Mouse (Mus musculus) layer of hippocampus, adult 2 months (tissue): ENCODE data around the gene Mybphl. TPM values are rescaled to one million over a fixed set of nuclear protein-coding genes. Genes with fewer than 3 reads are reported as not detected.
A peak's percentile ranks its signal among the peaks of the same experiment; 100 is the strongest.

Experiments
- DNase-seq, 2 experiments: peaks; one replicate each; pipeline ENCODE4 v3.0.0; 2022; ENCODE audit warnings: low spot score in 2 of 2
- H3K27ac ChIP-seq: fragments of 200-600 bp; 2 replicates; pipeline ENCODE4 v1.8.1; 2022
- H3K4me3 ChIP-seq: fragments of 200-600 bp; 2 replicates; pipeline ENCODE4 v1.8.1; 2022; ENCODE audit warnings: mild to moderate bottlenecking
- CTCF ChIP-seq: fragments of 200-600 bp; conservative IDR thresholded peaks from 2 replicates; pipeline ENCODE4 v1.8.1; 2022; ENCODE audit warnings: antibody characterized with exemption, mild to moderate bottlenecking, moderate library complexity
- total RNA-seq, 2 experiments: library from RNA; stranded (reverse); gene quantifications; 2 replicates each; pipeline ENCODE4 v1.2.3; 2021

Gene Mybphl
- total RNA-seq, 2 experiments from 2014 or later = 0.83 to 1.5 TPM

GRCm38 (mm10) chr3:108423844-108424801 is 59.4 kb downstream of the Mybphl start:
- Histone ChIP-seq H3K4me3 (peak overlapping the region; percentile 33), H3K27ac (peak overlapping the region; percentile 51; the same call in 1 of the 2 replicates)
- peak in 1 of 2 experiments; percentile 65 for DNase-seq
- no peak for TF ChIP-seq CTCF

- TF ChIP-seq CTCF = no peak
- DNase-seq = no peak
- Histone ChIP-seq H3K4me3 (no peak overlapping the region), H3K27ac (0 out of 2 replicates have a peak overlapping the region, but pooled peaks have one; percentile 10)
Observed at GRCm38 (mm10) chr3:108424944-108425623, 60.4 kb downstream of the Mybphl start.

GRCm38 (mm10) chr3:108425624-108426018 is 60.9 kb downstream of the Mybphl start:
- Histone ChIP-seq H3K4me3 (no peak overlapping the region), H3K27ac (0 out of 2 replicates have a peak overlapping the region, but pooled peaks have one; percentile 10)
- no peak for TF ChIP-seq CTCF
- no peak for DNase-seq

Other genes with a start within 250 kb of the Mybphl start
- 10 to 100 TPM; 28.0 to 28.4 TPM for gene Gnai3, start 218.8 kb upstream of the Mybphl start, total RNA-seq
- gene Gpr61, start 210.0 kb upstream of the Mybphl start, total RNA-seq = 10 to 100 TPM; 17.3 to 18.0 TPM
- 10 to 100 TPM; 69.7 to 79.0 TPM for gene Amigo1, start 178.6 kb upstream of the Mybphl start, total RNA-seq
- 10 to 100 TPM; 16.3 to 16.8 TPM for gene Cyb561d1, start 163.7 kb upstream of the Mybphl start, total RNA-seq
- 10 to 100 TPM; 31.9 to 34.6 TPM for gene Atxn7l2, start 154.0 kb upstream of the Mybphl start, total RNA-seq
- gene Sypl2, start 138.3 kb upstream of the Mybphl start, total RNA-seq = 1 to 10 TPM; 2.0 to 3.0 TPM
- 10 to 100 TPM; 68.2 to 76.8 TPM for gene Psma5, start 108.0 kb upstream of the Mybphl start, total RNA-seq
- gene Sort1, start 80.8 kb upstream of the Mybphl start, total RNA-seq = 100 to 1,000 TPM; 360 to 361 TPM
- 10 to 100 TPM; 17.5 to 22.2 TPM for gene Psrc1, start 18.9 kb downstream of the Mybphl start, total RNA-seq
- 100 to 1,000 TPM; 185 to 201 TPM for gene Celsr2, start 50.6 kb downstream of the Mybphl start, total RNA-seq
- gene Sars, start 80.3 kb downstream of the Mybphl start, total RNA-seq = 100 to 1,000 TPM; 198 to 213 TPM
- gene 1700013F07Rik, start 169.2 kb downstream of the Mybphl start, total RNA-seq = 1 to 10 TPM; 1.5 TPM
- gene 5330417C22Rik, start 171.6 kb downstream of the Mybphl start, total RNA-seq = 10 to 100 TPM; 24.8 to 28.8 TPM
- gene Tmem167b, start 197.6 kb downstream of the Mybphl start, total RNA-seq = 10 to 100 TPM; 55.6 to 56.2 TPM
- gene Taf13, start 206.8 kb downstream of the Mybphl start, total RNA-seq = 10 to 100 TPM; 20.7 to 27.3 TPM
- gene Wdr47, start 226.4 kb downstream of the Mybphl start, total RNA-seq = 100 to 1,000 TPM; 125 to 135 TPM